Mouse (Mus musculus): ENCODE data around the gene Smyd2. TPM values are rescaled to one million over a fixed set of nuclear protein-coding genes. Genes with fewer than 3 reads are reported as not detected.

Smyd2 gene
- polyA plus RNA-seq, 1 experiment = 57.7 TPM

GRCm38 (mm10) chr1:189872050-189872449, 50.1 kb downstream of the Smyd2 start:
- TF ChIP-seq REST (IDR thresholded peaks at IDR 0.05; ENCODE audit: insufficient read depth, insufficient read length) (no peak), SRF (IDR thresholded peaks at IDR 0.05; ENCODE audit: control insufficient read depth, insufficient read length, low read depth) (no peak), POLR2A (IDR thresholded peaks at IDR 0.05; ENCODE audit: insufficient read length, low read depth) (no peak), MYOD1 (IDR thresholded peaks at IDR 0.05; ENCODE audit: control insufficient read depth in 1 of 3, insufficient read length in 2 of 3, low read depth in 2 of 3) (no peak), TCF12 (IDR thresholded peaks at IDR 0.05; ENCODE audit: insufficient read depth, poor library complexity, severe bottlenecking) (no peak), MAX (IDR thresholded peaks at IDR 0.05; ENCODE audit: low read depth) (no peak), MYOG (IDR thresholded peaks at IDR 0.05; ENCODE audit: control insufficient read depth in 1 of 3, insufficient read depth in 1 of 3, insufficient read length in 2 of 3, low read depth in 2 of 3) (no peak), USF1 (IDR thresholded peaks at IDR 0.05; ENCODE audit: low read depth) (no peak), E2F4 (IDR thresholded peaks at IDR 0.05; ENCODE audit: insufficient read depth) (no peak), TCF3 (IDR thresholded peaks at IDR 0.05; ENCODE audit: insufficient read length, low read depth) (no peak), CEBPB (IDR thresholded peaks at IDR 0.05; ENCODE audit: insufficient read depth, poor library complexity, severe bottlenecking) (no peak), POLR2AphosphoS2 (IDR thresholded peaks at IDR 0.05; ENCODE audit: insufficient read length, low read depth) (no peak)
- Histone ChIP-seq H3K4me2 (ENCODE audit: low read depth) (no peak overlapping the region), H3K4me3 (no peak overlapping the region), H3K79me2 (ENCODE audit: control insufficient read depth, insufficient read depth) (no peaks in the 10 kb centered on the region), H3K36me3 (ENCODE audit: control insufficient read depth, insufficient read depth) (peaks cover 5% of the 10 kb centered on the region), H3K27me3 (ENCODE audit: control insufficient read depth, insufficient read depth, insufficient read length) (no peaks in the 10 kb centered on the region), H3ac (ENCODE audit: control insufficient read depth, insufficient read length) (no peak overlapping the region)

GRCm38 (mm10) chr1:189871625-189872024, 50.5 kb downstream of the Smyd2 start:
- TF ChIP-seq POLR2A (IDR thresholded peaks at IDR 0.05; ENCODE audit: insufficient read length, low read depth) = no peak

GRCm38 (mm10) chr1:189870539-189870938, 51.6 kb downstream of the Smyd2 start:
- no peak overlapping the region for H3K4me2 ChIP-seq (ENCODE audit: low read depth)
- H3ac ChIP-seq (ENCODE audit: control insufficient read depth, insufficient read length) = no peak overlapping the region
- no peaks in the 10 kb centered on the region for H3K27me3 ChIP-seq (ENCODE audit: control insufficient read depth, insufficient read depth, insufficient read length)
- no peaks in the 10 kb centered on the region for H3K79me2 ChIP-seq (ENCODE audit: control insufficient read depth, insufficient read depth)
- TF ChIP-seq MYOG (IDR thresholded peaks at IDR 0.05; ENCODE audit: control insufficient read depth in 1 of 3, insufficient read depth in 1 of 3, insufficient read length in 2 of 3, low read depth in 2 of 3) (no peak), POLR2AphosphoS2 (IDR thresholded peaks at IDR 0.05; ENCODE audit: insufficient read length, low read depth) (no peak), E2F4 (IDR thresholded peaks at IDR 0.05; ENCODE audit: insufficient read depth) (no peak), USF1 (IDR thresholded peaks at IDR 0.05; ENCODE audit: low read depth) (no peak), CEBPB (IDR thresholded peaks at IDR 0.05; ENCODE audit: insufficient read depth, poor library complexity, severe bottlenecking) (no peak), POLR2A (IDR thresholded peaks at IDR 0.05; ENCODE audit: insufficient read length, low read depth) (no peak), MYOD1 (IDR thresholded peaks at IDR 0.05; ENCODE audit: control insufficient read depth in 1 of 3, insufficient read length in 2 of 3, low read depth in 2 of 3) (no peak)
- peaks cover 5% of the 10 kb centered on the region for H3K36me3 ChIP-seq (ENCODE audit: control insufficient read depth, insufficient read depth)
- no peak overlapping the region for H3K4me3 ChIP-seq

More at GRCm38 (mm10) chr1:189871625-189872024, 50.5 kb downstream of the Smyd2 start:
- Histone ChIP-seq H3K4me2 (ENCODE audit: low read depth) (no peak overlapping the region), H3K27me3 (ENCODE audit: control insufficient read depth, insufficient read depth, insufficient read length) (no peaks in the 10 kb centered on the region), H3K4me3 (no peak overlapping the region), H3K79me2 (ENCODE audit: control insufficient read depth, insufficient read depth) (no peaks in the 10 kb centered on the region), H3ac (ENCODE audit: control insufficient read depth, insufficient read length) (no peak overlapping the region), H3K36me3 (ENCODE audit: control insufficient read depth, insufficient read depth) (peaks cover 5% of the 10 kb centered on the region)

GRCm38 (mm10) chr1:189869651-189870270, 52.4 kb downstream of the Smyd2 start:
- Histone ChIP-seq H3K36me3 (ENCODE audit: control insufficient read depth, insufficient read depth) (peaks cover 5% of the 10 kb centered on the region), H3K4me3 (no peak overlapping the region), H3K4me2 (ENCODE audit: low read depth) (no peak overlapping the region), H3K27me3 (ENCODE audit: control insufficient read depth, insufficient read depth, insufficient read length) (no peaks in the 10 kb centered on the region), H3K79me2 (ENCODE audit: control insufficient read depth, insufficient read depth) (no peaks in the 10 kb centered on the region), H3ac (ENCODE audit: control insufficient read depth, insufficient read length) (no peak overlapping the region)
- no peak for TF ChIP-seq MYOG (IDR thresholded peaks at IDR 0.05; ENCODE audit: control insufficient read depth in 1 of 3, insufficient read depth in 1 of 3, insufficient read length in 2 of 3, low read depth in 2 of 3)
- no peak for TF ChIP-seq TCF3 (IDR thresholded peaks at IDR 0.05; ENCODE audit: insufficient read length, low read depth)
- TF ChIP-seq CEBPB (IDR thresholded peaks at IDR 0.05; ENCODE audit: insufficient read depth, poor library complexity, severe bottlenecking) = no peak
- TF ChIP-seq E2F4 (IDR thresholded peaks at IDR 0.05; ENCODE audit: insufficient read depth) = no peak
- no peak for TF ChIP-seq POLR2AphosphoS2 (IDR thresholded peaks at IDR 0.05; ENCODE audit: insufficient read length, low read depth)
- TF ChIP-seq MAX (IDR thresholded peaks at IDR 0.05; ENCODE audit: low read depth) = no peak
- no peak for TF ChIP-seq MYOD1 (IDR thresholded peaks at IDR 0.05; ENCODE audit: control insufficient read depth in 1 of 3, insufficient read length in 2 of 3, low read depth in 2 of 3)
- TF ChIP-seq SRF (IDR thresholded peaks at IDR 0.05; ENCODE audit: control insufficient read depth, insufficient read length, low read depth) = no peak
- TF ChIP-seq POLR2A (IDR thresholded peaks at IDR 0.05; ENCODE audit: insufficient read length, low read depth) = no peak
- TF ChIP-seq TCF12 (IDR thresholded peaks at IDR 0.05; ENCODE audit: insufficient read depth, poor library complexity, severe bottlenecking) = no peak

GRCm38 (mm10) chr1:189868036-189868435, 54.1 kb downstream of the Smyd2 start:
- no peak overlapping the region for H3K4me2 ChIP-seq (ENCODE audit: low read depth)
- no peaks in the 10 kb centered on the region for H3K36me3 ChIP-seq (ENCODE audit: control insufficient read depth, insufficient read depth)
- H3K27me3 ChIP-seq (ENCODE audit: control insufficient read depth, insufficient read depth, insufficient read length) = no peaks in the 10 kb centered on the region
- no peak overlapping the region for H3K4me3 ChIP-seq
- no peak for TF ChIP-seq TCF3 (IDR thresholded peaks at IDR 0.05; ENCODE audit: insufficient read length, low read depth)
- TF ChIP-seq E2F4 (IDR thresholded peaks at IDR 0.05; ENCODE audit: insufficient read depth) = no peak
- no peak for TF ChIP-seq POLR2AphosphoS2 (IDR thresholded peaks at IDR 0.05; ENCODE audit: insufficient read length, low read depth)
- no peak for TF ChIP-seq CEBPB (IDR thresholded peaks at IDR 0.05; ENCODE audit: insufficient read depth, poor library complexity, severe bottlenecking)
- no peak for TF ChIP-seq MYOG (IDR thresholded peaks at IDR 0.05; ENCODE audit: control insufficient read depth in 1 of 3, insufficient read depth in 1 of 3, insufficient read length in 2 of 3, low read depth in 2 of 3)
- no peak for TF ChIP-seq MYOD1 (IDR thresholded peaks at IDR 0.05; ENCODE audit: control insufficient read depth in 1 of 3, insufficient read length in 2 of 3, low read depth in 2 of 3)
- no peak for TF ChIP-seq SRF (IDR thresholded peaks at IDR 0.05; ENCODE audit: control insufficient read depth, insufficient read length, low read depth)
- TF ChIP-seq POLR2A (IDR thresholded peaks at IDR 0.05; ENCODE audit: insufficient read length, low read depth) = no peak
- TF ChIP-seq MAX (IDR thresholded peaks at IDR 0.05; ENCODE audit: low read depth) = no peak
- no peak for TF ChIP-seq REST (IDR thresholded peaks at IDR 0.05; ENCODE audit: insufficient read depth, insufficient read length)
- TF ChIP-seq USF1 (IDR thresholded peaks at IDR 0.05; ENCODE audit: low read depth) = no peak
- no peak for TF ChIP-seq TCF12 (IDR thresholded peaks at IDR 0.05; ENCODE audit: insufficient read depth, poor library complexity, severe bottlenecking)
- H3K79me2 ChIP-seq (ENCODE audit: control insufficient read depth, insufficient read depth) = no peaks in the 10 kb centered on the region
- H3ac ChIP-seq (ENCODE audit: control insufficient read depth, insufficient read length) = no peak overlapping the region

Measured in myocyte (in vitro differentiated cells).